Mouse (Mus musculus) spleen, postnatal 36 days (tissue): Measurements from ENCODE around the gene Lin54.

ENCODE experiments used
- DNase-seq, 2 experiments: peaks; one replicate each; pipeline ENCODE4 v3.0.0; 2022; ENCODE audit warnings: low spot score in 2 of 2, mixed read lengths in 1 of 2

The Lin54 gene

DNA sequence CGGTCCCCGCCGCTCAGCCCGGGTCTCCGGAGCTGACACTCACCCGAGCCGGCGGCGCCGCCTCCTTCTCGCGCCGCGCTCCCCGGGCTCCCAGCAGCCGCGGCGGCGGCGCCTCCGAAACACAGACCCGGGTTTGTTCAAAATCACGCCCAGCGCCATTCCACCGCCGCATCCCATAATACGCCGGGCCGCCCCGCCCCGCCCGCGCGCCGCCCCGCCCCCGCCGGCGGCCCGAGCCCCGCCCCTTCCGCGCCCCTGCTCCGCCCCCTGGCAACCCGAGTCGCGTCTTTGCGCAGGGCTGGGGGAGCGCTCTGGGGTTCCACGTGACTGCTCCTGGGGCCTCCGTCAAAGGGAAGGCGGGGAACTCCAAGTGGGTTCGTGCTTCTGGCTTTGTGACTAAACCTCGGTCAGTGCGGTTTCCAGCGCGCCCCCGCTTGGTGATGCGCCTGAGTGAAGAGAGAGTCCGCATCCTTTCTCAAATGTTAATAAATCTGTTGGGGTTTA lies at the start of gene Lin54:
Lin54 (minus strand) TSS at position 182 of the 504 bp plus-strand sequence.
- peak; percentile 87 to 89 for DNase-seq

DNA sequence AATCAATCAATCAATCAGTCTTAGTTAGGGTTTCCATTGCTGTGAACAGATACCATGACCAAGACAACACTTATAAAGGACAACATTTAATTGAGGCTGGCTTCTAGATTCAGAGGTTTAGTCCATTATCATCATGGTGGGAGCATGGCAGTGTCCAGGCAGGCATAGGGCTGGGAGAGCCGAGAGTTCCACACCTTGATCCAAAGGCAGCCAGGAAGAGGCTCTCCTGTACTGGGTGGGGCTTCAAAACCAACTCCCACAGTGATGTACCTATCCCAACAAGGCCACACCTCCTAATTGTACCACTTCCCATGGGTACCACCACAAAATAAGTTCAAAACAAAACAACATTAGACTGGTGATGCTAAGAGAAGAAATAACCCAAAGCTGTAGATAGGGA lies 49.7 kb upstream of the Lin54 start:
- no peak for DNase-seq

DNA sequence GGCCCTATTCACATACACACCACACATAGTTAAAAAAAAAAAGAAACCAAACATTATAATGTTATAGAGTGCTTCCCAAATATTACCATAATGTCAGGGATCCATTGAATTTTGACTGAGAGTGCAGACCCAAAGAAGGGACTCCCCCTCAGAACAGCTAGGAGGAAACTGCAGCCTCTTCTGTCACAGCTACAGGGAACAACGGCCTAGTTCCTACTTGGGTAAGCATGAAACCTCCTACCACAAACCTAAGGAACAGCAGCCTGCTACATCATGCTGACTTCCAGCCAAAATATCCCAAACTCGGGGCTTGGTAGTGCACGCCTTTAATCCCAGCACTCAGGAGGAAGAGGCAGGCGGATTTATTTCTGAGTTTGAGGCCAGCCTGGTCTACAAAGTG lies 48.9 kb upstream of the Lin54 start:
- DNase-seq: no peak

DNA sequence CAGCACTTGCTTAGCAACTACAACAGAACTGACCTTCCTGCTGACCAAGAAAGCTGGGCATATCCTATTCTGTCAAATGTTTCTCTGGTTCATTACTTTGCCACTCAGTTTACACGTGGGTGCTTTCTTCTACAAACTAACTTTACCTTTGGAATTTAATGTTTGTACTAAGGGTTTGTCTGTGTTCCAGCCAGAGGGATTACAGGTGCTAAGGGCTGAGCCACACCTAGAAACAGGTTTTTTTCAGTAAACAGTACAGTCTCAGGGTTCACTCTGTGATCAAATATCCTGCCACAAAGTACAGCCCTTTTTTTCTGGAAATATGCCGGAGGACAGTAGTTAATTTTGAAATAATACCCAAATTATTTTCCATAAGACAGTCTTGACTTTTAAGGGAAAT lies 47.8 kb upstream of the Lin54 start:
- DNase-seq: no peak

DNA sequence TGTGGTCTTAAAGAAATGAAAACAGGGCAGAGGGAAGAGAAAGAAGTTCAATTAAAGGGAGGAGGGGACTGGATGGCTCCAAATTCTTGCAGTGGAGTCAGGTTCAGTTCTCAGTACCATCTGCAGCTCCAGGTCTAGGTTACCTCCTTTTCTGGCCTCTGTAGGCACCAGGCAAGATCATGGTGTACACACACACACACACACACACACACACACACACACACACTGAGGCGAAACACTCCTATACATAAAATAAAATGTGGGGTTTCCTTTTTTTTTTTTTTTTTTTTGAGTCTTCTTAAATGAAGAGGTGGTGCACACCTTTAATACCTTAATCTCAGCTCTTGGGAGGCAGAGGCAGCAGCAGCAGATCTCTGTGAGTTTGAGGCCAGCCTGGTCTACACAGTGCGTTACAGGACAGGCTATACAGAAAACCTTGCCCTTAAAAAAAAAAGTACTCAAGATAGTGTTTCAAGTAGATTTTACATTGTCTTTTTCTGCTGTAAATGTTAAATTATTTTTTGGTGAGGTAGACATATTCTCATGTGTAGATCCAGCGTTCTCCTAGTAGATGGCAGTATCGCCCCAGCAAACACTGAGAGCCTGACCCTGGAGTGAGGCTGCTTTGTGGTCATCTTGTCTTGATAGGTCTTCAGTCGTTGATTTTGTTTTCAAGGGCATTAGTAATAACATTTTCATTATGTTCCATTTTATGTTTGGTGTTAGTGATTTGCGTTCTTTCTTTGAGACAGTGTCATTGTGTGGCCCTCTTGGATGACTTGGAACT lies 46.0 kb upstream of the Lin54 start:
- peak; percentile 14 to 28 for DNase-seq

DNA sequence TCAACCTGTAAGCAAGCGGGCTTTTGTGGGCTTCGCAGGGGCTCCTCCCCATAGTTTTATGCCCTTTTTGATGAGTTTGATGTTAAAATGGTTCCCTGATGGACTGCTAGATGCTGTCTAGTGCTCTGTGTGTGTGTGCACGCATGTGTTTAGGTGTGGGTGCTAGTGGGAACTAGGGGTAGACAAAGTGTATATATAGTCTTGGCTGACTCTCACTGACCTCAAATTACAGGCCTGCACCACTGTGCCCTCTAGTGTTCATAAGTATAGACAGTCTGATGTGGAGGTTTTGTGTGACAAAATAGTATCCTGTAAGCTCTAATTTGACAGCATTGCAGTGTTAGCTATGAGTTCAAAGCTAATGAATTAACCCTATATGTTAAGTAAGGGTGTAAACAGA lies 36.2 kb upstream of the Lin54 start:
- peak; percentile 42 to 48 for DNase-seq

DNA sequence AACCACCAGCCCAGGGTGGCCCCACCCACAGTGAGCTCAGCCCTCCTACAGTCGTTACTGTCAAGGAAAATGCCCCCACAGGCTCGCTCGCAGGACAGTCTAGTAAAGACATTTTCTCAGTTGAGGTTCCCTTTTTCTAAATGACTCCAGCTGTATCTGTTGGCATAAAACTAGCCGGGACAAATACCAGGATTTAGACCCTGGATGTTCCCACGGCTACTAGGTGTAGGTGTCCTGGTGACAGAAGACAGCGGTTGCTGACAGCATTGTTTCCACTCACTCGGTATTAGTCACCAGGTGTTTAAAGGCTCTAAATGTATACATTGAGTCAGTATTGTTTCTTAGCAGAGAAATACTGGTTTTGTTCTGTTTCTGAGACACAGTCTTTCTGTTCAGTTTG lies 35.4 kb upstream of the Lin54 start:
- DNase-seq: no peak

DNA sequence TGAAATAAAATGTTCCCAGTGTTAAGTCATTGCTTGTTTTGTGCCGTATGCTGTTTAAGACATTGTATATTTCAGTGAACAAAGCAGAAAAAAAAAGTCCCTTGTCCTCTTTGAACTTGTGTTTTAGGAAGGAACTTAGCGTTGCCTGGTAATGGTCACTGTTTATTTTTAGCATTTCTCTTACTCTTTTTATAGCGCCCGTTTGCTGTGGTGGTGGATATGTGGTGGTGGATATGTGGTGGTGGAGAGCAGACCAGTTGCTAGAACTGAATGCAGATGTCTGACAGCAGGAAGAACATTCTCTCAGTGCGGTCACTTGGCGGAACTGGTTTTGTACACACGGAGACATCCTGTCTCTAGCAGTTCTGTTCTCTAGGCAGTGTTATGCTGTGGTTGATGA lies 25.7 kb upstream of the Lin54 start:
- DNase-seq: peak; percentile 74 to 77

DNA sequence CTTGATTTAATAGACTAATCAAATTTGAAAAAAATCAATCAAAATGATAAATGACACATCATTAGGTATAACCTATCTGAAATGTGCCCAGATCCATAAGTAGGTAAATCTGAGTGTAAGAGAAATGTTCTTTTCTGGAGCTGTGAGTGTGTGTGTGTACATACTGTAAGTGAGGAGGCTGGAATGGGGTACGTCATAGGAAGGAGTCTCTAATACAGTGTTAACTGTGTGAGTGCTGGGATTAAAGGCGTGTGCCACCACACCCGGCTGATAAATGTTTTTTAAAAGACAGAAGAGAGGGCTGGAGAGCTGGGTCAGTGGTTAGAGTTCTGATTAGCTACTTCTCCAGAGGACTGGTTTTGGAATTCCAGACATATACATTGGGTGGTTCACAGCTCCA lies 25.2 kb upstream of the Lin54 start:
- no peak for DNase-seq

DNA sequence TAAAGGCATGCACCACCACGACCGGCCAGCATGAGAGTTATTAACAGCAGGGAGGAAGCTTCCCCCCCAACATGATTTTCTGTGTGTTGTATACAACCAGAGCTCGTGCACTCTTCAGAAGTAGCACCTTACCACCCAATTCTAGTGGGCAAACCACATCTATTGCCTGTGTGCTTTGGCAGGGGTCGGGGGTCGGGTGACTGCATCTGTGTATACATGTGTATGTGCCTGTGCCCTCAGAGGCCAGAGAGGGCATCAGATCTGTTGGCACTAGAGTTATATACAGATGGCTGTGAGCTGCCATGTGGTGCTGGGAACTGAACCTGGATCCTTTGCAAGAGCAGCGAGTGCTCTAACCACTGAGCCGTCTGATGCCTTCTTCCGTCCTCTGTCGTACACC lies 24.5 kb upstream of the Lin54 start:
- no peak for DNase-seq

DNA sequence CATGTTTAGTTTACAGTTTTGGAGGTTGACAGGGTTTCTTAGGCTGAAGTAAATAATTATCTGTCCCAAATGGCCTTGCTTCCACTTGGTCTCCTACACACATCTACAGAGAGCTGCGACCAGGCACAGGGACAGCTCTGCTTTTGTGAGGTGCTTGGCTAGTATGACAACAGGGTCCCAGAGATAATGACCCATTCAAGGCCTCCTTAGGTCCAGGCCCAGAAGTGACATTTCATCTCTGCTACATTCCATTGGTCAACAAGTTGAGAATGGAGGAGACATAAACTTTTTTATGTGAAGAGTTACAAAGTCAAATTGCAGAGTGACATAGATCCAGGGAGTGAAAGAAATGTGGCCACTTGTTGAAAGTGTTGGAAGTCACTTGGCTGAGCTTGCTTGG lies 22.9 kb upstream of the Lin54 start:
- no peak for DNase-seq

DNA sequence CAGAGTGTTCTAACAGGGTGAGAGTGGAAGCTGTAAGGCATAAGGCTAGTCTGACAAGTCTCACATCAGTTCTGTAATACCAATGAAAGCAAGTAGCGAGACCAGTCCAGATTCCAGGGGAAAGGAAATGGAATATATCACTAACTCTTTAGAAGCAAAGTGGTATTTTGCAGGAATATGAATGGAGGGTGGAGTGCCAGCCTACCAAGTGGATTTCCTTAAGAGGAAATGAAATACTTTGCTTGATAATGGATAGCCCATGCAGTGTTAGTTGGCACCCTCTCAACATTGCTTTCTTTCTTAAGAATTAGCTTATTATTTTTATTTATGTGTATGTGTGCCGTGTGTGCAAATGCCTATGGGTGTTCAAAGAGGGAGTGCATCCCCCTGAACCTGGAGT lies 19.8 kb upstream of the Lin54 start:
- DNase-seq: no peak

DNA sequence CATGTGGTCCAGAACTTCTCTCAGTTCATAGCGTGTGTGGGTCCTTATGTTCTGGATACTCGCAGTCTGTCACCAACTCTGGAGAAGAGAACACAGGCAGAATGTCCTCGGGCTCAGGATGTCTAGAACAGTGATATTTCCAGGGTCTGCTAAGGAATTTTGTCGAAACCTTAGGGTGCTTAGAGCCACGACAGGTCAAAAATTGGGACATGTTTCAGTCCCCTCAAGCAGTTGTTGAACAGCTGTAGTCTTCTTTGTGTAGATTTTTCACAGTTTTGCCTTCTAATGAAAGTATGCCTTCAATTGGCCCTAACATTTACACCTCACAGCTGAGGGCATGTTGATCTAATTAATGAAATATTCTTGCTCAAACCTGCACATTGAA lies 18.6 kb upstream of the Lin54 start:
- no peak for DNase-seq

DNA sequence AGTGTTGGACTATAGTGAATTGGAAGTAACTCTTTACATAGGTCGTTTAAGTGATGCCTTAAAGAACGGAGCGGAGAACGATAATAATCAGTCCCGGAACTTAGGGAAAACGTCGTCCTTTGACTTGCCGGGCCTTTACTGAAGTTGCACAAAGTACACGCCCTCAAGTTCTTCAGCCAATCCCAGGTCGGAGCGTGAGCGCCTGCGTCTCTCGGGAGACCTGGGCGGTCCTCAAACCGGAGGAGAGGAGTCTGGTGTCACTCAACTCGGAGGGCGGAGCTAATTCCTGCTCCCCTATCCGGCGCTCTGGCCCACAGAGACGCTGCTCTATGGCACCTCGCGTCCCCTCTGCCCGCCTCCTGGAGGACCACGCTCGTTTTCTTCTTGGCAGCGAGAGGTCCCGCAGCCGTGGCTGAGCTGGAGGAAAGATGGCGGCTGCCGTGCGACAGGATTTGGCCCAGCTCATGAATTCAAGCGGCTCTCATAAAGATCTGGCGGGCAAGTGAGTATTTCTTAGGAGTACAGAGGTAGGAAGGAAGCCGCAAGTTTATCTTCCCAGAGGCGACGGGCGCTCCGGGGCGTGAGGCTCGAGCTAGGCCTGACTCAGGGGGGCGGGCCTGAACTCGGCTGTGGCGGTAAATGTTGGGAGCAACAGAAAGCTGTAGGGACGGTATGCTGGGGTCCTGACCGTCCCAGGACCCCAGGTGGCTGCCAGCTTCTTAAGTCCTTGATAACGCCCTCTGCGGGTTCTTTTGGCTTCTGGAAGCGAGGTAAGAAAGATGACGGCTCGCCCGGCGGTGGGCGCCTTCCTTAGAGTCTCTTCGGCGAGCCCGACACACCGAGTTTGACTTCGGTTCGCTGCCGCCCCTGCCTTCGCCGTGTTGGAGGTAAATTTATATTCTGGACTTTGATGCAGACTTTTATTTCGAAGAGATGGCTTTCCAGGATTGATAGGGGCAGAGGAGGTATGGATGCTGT lies 17.9 kb upstream of the Lin54 start, which contains the start of gene Cops4:
Cops4 (plus strand) TSS at position 261 of the 978 bp plus-strand sequence.
- peak; percentile 99 for DNase-seq

DNA sequence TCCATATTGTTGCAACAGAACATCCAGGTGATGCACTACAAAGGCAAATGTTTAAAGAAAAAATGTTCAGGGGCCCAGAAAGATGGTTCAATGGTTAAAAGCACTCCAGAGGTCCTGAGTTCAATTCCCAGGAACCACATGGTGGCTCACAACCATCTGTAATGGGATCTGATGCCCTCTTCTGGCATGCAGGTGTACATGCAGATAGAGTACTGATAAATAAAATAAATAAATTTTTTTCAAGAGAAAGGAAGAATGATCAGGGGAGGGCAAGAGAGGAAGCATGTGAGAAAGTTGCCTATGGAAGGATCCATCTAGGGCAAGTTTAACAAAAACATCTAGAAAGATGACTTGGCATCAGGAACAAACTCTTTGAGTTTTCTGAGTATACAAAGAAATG lies 12.1 kb upstream of the Lin54 start:
- no peak for DNase-seq

DNA sequence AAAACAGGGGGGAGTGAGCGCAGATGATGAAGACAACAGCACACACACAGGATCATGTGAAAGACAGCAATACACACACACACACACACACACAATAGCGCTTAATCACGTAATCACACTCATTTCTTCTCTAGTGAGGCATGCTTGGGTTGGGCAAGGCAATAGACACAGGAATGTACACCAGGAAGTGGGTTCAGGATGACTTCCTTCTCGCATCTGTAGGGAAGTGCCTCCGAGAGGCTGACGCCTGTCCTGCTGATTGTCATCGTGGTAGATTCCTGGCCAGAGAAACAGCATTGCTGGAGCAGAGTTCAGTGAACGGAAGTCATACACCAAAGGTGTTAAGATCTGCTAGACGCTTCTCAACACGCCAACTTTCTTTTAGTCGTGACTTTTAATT lies 8.8 kb upstream of the Lin54 start:
- no peak for DNase-seq

DNA sequence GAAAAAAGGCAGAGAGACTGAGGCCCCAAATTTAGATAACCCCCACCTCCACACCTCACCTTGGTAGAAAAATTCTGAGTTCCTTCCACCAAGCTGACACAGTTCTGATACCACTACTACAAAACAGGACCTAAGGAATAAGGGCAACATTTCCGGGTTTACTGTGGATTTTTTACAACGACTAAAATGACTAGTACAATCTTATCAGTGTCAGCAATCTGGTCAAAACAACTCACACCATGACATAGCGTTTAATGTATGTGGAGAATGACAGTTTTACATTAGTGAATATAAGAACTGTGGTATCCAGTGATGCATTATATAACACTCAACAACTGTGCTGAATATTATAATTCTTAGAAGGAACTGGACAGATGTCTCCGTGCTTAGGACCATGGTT lies 828 bp upstream of the Lin54 start:
- DNase-seq: no peak

DNA sequence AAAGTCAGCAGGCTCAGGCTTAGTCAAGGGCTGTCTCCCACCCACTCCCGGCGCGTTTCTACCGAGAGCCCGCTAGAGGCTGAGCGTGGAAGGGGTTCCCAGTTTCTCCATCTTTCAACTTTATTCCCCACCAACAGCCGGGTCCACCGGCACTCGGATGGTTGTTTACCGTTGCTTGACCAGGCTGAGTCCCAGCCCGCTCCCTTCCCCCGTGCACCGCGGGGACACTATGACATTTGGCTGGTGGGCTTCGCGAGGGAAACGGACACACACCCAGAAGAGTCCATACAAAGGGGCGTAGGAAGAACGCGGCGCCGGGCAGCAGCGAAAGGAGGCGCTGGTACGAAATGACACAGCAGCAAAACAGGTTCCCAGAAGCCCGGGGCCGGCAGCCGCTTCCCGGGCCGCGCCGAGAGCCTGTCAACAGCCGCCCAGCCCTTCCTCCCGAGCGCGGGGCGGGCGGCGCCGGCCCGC lies 571 bp downstream of the Lin54 start:
- peak; percentile 39 to 41 for DNase-seq

DNA sequence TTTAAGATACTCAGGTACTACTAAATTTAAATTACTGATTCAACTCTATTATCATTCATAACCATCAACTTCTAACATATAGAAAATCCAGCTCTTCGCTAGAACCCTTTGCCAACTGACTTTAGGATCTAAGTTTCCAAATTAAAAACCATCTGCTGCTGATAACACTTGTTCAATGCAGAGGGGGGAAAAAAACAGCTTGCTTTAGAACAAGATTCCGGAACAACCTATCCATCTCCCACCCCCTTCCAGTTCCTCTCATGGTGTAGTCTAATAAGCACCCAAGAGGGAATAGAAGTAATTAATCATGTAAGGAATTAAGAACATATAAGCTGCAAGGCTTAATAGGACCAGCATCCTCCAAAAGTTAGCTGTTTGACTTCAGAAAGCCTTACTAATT lies 1.2 kb downstream of the Lin54 start:
- DNase-seq: no peak

DNA sequence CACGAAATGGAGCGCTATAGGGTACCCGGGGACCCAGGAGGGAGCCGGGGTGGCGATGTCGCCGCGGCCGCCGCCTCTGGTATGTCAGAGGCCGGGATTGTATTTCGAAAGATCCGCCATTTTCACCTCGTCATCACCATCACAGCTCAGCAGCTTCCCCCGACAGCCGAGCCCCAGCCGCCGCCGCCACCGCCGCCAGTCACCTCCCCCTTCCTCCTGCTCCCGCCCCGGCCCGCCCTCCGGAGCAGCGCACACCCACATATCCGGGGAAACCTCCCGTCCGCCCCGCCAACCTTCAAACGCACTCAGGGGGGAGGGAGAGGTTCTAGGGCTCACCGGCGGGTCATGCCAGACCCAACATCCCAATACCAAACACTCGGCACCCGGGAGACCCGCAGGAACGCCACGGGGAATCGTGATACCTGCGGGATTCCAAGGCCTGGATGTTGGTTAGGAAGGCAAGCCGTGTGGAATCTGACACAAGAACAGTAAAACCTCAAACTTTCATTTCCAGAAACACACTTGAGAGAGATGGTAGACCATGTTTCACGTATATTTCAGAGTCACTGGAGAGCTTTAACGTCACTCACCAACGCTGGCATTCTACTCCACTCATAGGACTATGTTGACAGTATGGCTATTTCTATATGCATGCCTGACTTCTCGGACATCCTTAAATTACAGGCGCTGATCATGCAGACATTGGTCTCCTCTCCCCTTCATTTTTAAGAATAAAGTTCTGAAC lies 1.8 kb downstream of the Lin54 start:
- DNase-seq: peak; percentile 82 to 86

DNA sequence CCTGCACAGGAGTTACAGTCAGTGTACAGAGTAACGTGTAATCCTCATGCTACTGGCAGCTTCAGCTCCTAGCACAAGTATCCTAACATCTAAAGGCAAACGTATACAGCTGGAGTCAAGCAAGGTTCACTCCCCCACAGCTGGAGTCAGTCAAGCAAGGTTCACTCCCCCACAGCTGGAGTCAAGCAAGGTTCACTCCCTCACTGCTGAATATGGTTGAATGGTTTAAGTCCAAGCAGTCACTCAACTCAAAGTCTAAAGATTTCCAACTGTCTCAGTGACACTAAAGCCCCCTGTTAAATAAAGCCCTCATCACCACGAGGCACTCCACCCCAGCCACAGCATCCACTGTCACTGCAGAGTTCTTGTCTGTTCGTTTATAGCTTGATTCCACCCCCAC lies 8.7 kb downstream of the Lin54 start:
- no peak for DNase-seq

DNA sequence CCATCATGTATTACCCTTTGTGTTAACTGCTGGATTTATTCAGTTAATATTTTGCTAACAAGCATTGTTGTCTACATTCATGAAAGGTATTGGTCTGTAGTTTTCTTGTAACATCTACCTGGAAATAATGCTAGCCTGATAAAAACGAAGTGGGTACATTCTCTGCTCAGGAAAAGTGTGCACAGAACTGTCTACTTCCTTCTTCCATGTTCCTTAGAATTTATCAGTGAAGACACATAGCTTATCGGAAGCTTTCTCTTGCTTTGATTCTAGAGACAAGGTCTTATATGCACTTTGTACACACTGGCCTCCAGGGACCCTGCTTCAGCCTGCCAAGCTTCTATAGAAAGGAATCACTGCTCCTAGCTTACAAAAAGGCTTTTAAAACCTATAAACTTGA lies 11.1 kb downstream of the Lin54 start:
- DNase-seq: no peak
